Mouse (Mus musculus): Measurements from ENCODE around the gene Pknox2. TPM values are rescaled to one million over a fixed set of nuclear protein-coding genes. Genes with fewer than 3 reads are reported as not detected.

The Pknox2 gene
- polyA plus RNA-seq, 1 experiment from 2014 or later, result 18.4 TPM

GRCm38 (mm10) chr9:37018154-37018553 lies 129.1 kb downstream of the Pknox2 start:
- 44% methylated on average over 1 of the region's 1 CpGs for WGBS
- Histone ChIP-seq H3K27ac (replicated peaks; ENCODE audit: low read depth, low read length) (no peak overlapping the region), H3K36me3 (ENCODE audit: control insufficient read depth, insufficient read depth, low read length) (no peaks in the 10 kb centered on the region), H3K27me3 (ENCODE audit: control insufficient read depth, insufficient read depth, low read length) (no peaks in the 10 kb centered on the region), H3K4me2 (ENCODE audit: low read length) (no peak overlapping the region), H3K9ac (replicated peaks; ENCODE audit: low read length) (no peak overlapping the region), H3K9me3 (ENCODE audit: control insufficient read depth, low read length) (no peaks in the 10 kb centered on the region), H3K4me1 (ENCODE audit: control insufficient read depth, insufficient read depth, low read length) (peaks cover 24% of the 10 kb centered on the region), H3K4me3 (replicated peaks; ENCODE audit: low read depth, low read length) (no peak overlapping the region)
- DNase-seq (no peak), ATAC-seq (ENCODE audit: low FRiP score, low TSS enrichment) (no peak)

GRCm38 (mm10) chr9:37017169-37017568 lies 130.0 kb downstream of the Pknox2 start:
- DNase-seq, result no peak

GRCm38 (mm10) chr9:37016165-37016564 lies 131.0 kb downstream of the Pknox2 start:
- no peak overlapping the region for H3K4me2 ChIP-seq (ENCODE audit: low read length)
- H3K4me3 ChIP-seq (replicated peaks; ENCODE audit: low read depth, low read length), result no peak overlapping the region
- peaks cover 16% of the 10 kb centered on the region for H3K4me1 ChIP-seq (ENCODE audit: control insufficient read depth, insufficient read depth, low read length)
- ATAC-seq (ENCODE audit: low FRiP score, low TSS enrichment) (no peak), DNase-seq (no peak)
- H3K36me3 ChIP-seq (ENCODE audit: control insufficient read depth, insufficient read depth, low read length), result no peaks in the 10 kb centered on the region
- H3K27me3 ChIP-seq (ENCODE audit: control insufficient read depth, insufficient read depth, low read length), result no peaks in the 10 kb centered on the region
- no peak overlapping the region for H3K9ac ChIP-seq (replicated peaks; ENCODE audit: low read length)
- no peak overlapping the region; the same call in 1 of the 2 replicates for H3K27ac ChIP-seq (replicated peaks; ENCODE audit: low read depth, low read length)
- H3K9me3 ChIP-seq (ENCODE audit: control insufficient read depth, low read length), result no peaks in the 10 kb centered on the region

More at GRCm38 (mm10) chr9:37017169-37017568, 130.0 kb downstream of the Pknox2 start:
- no peaks in the 10 kb centered on the region for H3K9me3 ChIP-seq (ENCODE audit: control insufficient read depth, low read length)
- ATAC-seq (ENCODE audit: low FRiP score, low TSS enrichment), result no peak
- no peaks in the 10 kb centered on the region for H3K36me3 ChIP-seq (ENCODE audit: control insufficient read depth, insufficient read depth, low read length)
- peaks cover 22% of the 10 kb centered on the region for H3K4me1 ChIP-seq (ENCODE audit: control insufficient read depth, insufficient read depth, low read length)
- H3K4me3 ChIP-seq (replicated peaks; ENCODE audit: low read depth, low read length), result no peak overlapping the region
- H3K27ac ChIP-seq (replicated peaks; ENCODE audit: low read depth, low read length), result peak overlapping the region; percentile 3
- H3K9ac ChIP-seq (replicated peaks; ENCODE audit: low read length), result no peak overlapping the region; the same call in 1 of the 2 replicates
- H3K4me2 ChIP-seq (ENCODE audit: low read length), result no peak overlapping the region
- H3K27me3 ChIP-seq (ENCODE audit: control insufficient read depth, insufficient read depth, low read length), result no peaks in the 10 kb centered on the region
- WGBS, result 81% methylated on average over 7 of the region's 7 CpGs

GRCm38 (mm10) chr9:37013565-37013964 lies 133.6 kb downstream of the Pknox2 start:
- Histone ChIP-seq H3K36me3 (ENCODE audit: control insufficient read depth, insufficient read depth, low read length) (no peaks in the 10 kb centered on the region), H3K4me2 (ENCODE audit: low read length) (no peak overlapping the region), H3K27ac (replicated peaks; ENCODE audit: low read depth, low read length) (no peak overlapping the region; the same call in 1 of the 2 replicates), H3K9ac (replicated peaks; ENCODE audit: low read length) (no peak overlapping the region), H3K4me3 (replicated peaks; ENCODE audit: low read depth, low read length) (no peak overlapping the region), H3K4me1 (ENCODE audit: control insufficient read depth, insufficient read depth, low read length) (peaks cover 20% of the 10 kb centered on the region), H3K9me3 (ENCODE audit: control insufficient read depth, low read length) (no peaks in the 10 kb centered on the region), H3K27me3 (ENCODE audit: control insufficient read depth, insufficient read depth, low read length) (no peaks in the 10 kb centered on the region)
- DNase-seq (peak; percentile 56), ATAC-seq (ENCODE audit: low FRiP score, low TSS enrichment) (no peak)
- 24% methylated on average over 8 of the region's 8 CpGs for WGBS

- Histone ChIP-seq H3K27ac (replicated peaks; ENCODE audit: low read depth, low read length) (no peak overlapping the region), H3K4me3 (replicated peaks; ENCODE audit: low read depth, low read length) (no peak overlapping the region), H3K36me3 (ENCODE audit: control insufficient read depth, insufficient read depth, low read length) (no peaks in the 10 kb centered on the region), H3K9me3 (ENCODE audit: control insufficient read depth, low read length) (no peaks in the 10 kb centered on the region), H3K9ac (replicated peaks; ENCODE audit: low read length) (no peak overlapping the region), H3K4me1 (ENCODE audit: control insufficient read depth, insufficient read depth, low read length) (peaks cover 8% of the 10 kb centered on the region; the same call in 1 of the 2 replicates), H3K4me2 (ENCODE audit: low read length) (no peak overlapping the region), H3K27me3 (ENCODE audit: control insufficient read depth, insufficient read depth, low read length) (no peaks in the 10 kb centered on the region)
- DNase-seq (no peak), ATAC-seq (ENCODE audit: low FRiP score, low TSS enrichment) (no peak)
- WGBS, result 46% methylated on average over 5 of the region's 5 CpGs
Measured at GRCm38 (mm10) chr9:37008090-37008489, 139.1 kb downstream of the Pknox2 start.

GRCm38 (mm10) chr9:37004676-37005075 lies 142.5 kb downstream of the Pknox2 start:
- H3K4me3 ChIP-seq (replicated peaks; ENCODE audit: low read depth, low read length), result no peak overlapping the region
- no peaks in the 10 kb centered on the region for H3K27me3 ChIP-seq (ENCODE audit: control insufficient read depth, insufficient read depth, low read length)
- no peaks in the 10 kb centered on the region for H3K9me3 ChIP-seq (ENCODE audit: control insufficient read depth, low read length)
- no peak for DNase-seq
- no peak overlapping the region for H3K27ac ChIP-seq (replicated peaks; ENCODE audit: low read depth, low read length)
- H3K4me2 ChIP-seq (ENCODE audit: low read length), result no peak overlapping the region
- peaks cover 13% of the 10 kb centered on the region for H3K4me1 ChIP-seq (ENCODE audit: control insufficient read depth, insufficient read depth, low read length)
- H3K9ac ChIP-seq (replicated peaks; ENCODE audit: low read length), result no peak overlapping the region
- H3K36me3 ChIP-seq (ENCODE audit: control insufficient read depth, insufficient read depth, low read length), result no peaks in the 10 kb centered on the region
- ATAC-seq (ENCODE audit: low FRiP score, low TSS enrichment), result no peak
- 39% methylated on average over 6 of the region's 6 CpGs for WGBS

- WGBS, result 31% methylated on average over 7 of the region's 7 CpGs
Measured at GRCm38 (mm10) chr9:37001935-37002535, 145.2 kb downstream of the Pknox2 start.

GRCm38 (mm10) chr9:36999393-36999792 lies 147.8 kb downstream of the Pknox2 start:
- Histone ChIP-seq H3K4me3 (replicated peaks; ENCODE audit: low read depth, low read length) (no peak overlapping the region), H3K27ac (replicated peaks; ENCODE audit: low read depth, low read length) (no peak overlapping the region), H3K4me1 (ENCODE audit: control insufficient read depth, insufficient read depth, low read length) (peaks cover 13% of the 10 kb centered on the region), H3K9ac (replicated peaks; ENCODE audit: low read length) (no peak overlapping the region), H3K4me2 (ENCODE audit: low read length) (no peak overlapping the region), H3K27me3 (ENCODE audit: control insufficient read depth, insufficient read depth, low read length) (no peaks in the 10 kb centered on the region), H3K36me3 (ENCODE audit: control insufficient read depth, insufficient read depth, low read length) (no peaks in the 10 kb centered on the region), H3K9me3 (ENCODE audit: control insufficient read depth, low read length) (no peaks in the 10 kb centered on the region)
- DNase-seq (no peak), ATAC-seq (ENCODE audit: low FRiP score, low TSS enrichment) (no peak)
- 74% methylated on average over 3 of the region's 3 CpGs for WGBS

More at GRCm38 (mm10) chr9:37001935-37002535, 145.2 kb downstream of the Pknox2 start:
- DNase-seq (peak; percentile 80), ATAC-seq (ENCODE audit: low FRiP score, low TSS enrichment) (peak; percentile 60)
- no peaks in the 10 kb centered on the region for H3K27me3 ChIP-seq (ENCODE audit: control insufficient read depth, insufficient read depth, low read length)
- H3K36me3 ChIP-seq (ENCODE audit: control insufficient read depth, insufficient read depth, low read length), result no peaks in the 10 kb centered on the region
- H3K9me3 ChIP-seq (ENCODE audit: control insufficient read depth, low read length), result no peaks in the 10 kb centered on the region
- peak overlapping the region; percentile 53 for H3K27ac ChIP-seq (replicated peaks; ENCODE audit: low read depth, low read length)
- no peak overlapping the region for H3K9ac ChIP-seq (replicated peaks; ENCODE audit: low read length)
- H3K4me1 ChIP-seq (ENCODE audit: control insufficient read depth, insufficient read depth, low read length), result peaks cover 13% of the 10 kb centered on the region
- H3K4me2 ChIP-seq (ENCODE audit: low read length), result no peak overlapping the region
- H3K4me3 ChIP-seq (replicated peaks; ENCODE audit: low read depth, low read length), result no peak overlapping the region

All from midbrain, embryonic 14.5 days (tissue).